Mouse (Mus musculus): Measurements from ENCODE around the gene Ipo13. TPM values are rescaled to one million over a fixed set of nuclear protein-coding genes. Genes with fewer than 3 reads are reported as not detected.

Ipo13 gene
- total and polyA plus RNA-seq, 3 experiments = 7.4 to 46.5 (median 22.0) TPM

DNA sequence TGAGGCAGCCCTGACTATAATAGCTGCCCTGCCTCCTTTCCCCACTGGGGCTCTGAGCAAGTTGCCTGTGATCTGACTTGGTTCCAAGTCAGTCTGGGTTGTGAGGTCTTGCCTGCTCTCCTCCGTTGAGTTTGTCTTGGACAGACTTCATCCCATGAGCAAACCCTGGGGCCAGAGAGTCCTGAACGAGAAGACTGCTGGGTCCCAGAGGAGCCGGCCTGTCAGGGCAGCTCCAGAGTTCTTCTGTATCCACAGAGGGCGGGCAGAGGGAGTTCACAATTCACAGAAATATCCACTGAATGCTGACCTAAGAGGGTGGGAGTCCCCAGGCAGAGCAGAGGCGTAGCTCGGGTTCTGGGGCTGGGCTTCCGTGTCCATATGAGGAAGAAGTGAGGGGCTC lies 63.9 kb downstream of the Ipo13 start:
- Histone ChIP-seq H3K79me2 (replicated peaks; ENCODE audit: control insufficient read depth, extremely low read depth, insufficient read depth, poor library complexity, severe bottlenecking) (no peaks in the 10 kb centered on the region), H3K9ac (ENCODE audit: insufficient read depth, low read depth) (no peak overlapping the region), H3K4me3 (replicated peaks in 1 of 3; ENCODE audit: low read depth in 2 of 3, low read length in 2 of 3, poor library complexity in 1 of 3) (no peak overlapping the region), H3K4me2 (ENCODE audit: insufficient read depth, low read depth, poor library complexity, severe bottlenecking) (no peak overlapping the region), H3K36me3 (replicated peaks in 1 of 2; ENCODE audit: control insufficient read depth in 1 of 2, insufficient read depth in 1 of 2, low read length in 1 of 2) (peaks cover 21 to 91% of the 10 kb centered on the region in 2 experiments), H3K4me1 (ENCODE audit: control insufficient read depth in 1 of 2, insufficient read depth in 2 of 2) (no peaks in the 10 kb centered on the region), H3K27ac (ENCODE audit: insufficient read depth, low read depth) (no peak overlapping the region), H3K27me3 (replicated peaks) (no peaks in the 10 kb centered on the region), H3K9me3 (replicated peaks; ENCODE audit: low read length) (no peaks in the 10 kb centered on the region)
- dilution Hi-C loops (cut with MboI; ENCODE audit: extremely low pct_ligation_motif_present, extremely low pct_unique_long_range_greater_than_20kb, low sequenced_read_pairs) (no loop called here), in situ Hi-C loops (cut with MboI; ENCODE audit: low pct_ligation_motif_present, low pct_unique_long_range_greater_than_20kb, low sequenced_read_pairs) (no loop called here)
- no peak for DNase-seq (ENCODE audit: extremely low read depth)
- TF ChIP-seq ZNF384 (IDR thresholded peaks at IDR 0.05; ENCODE audit: low read depth, low read length) (no peak), SIN3A (IDR thresholded peaks at IDR 0.05; ENCODE audit: low read length) (no peak), MAZ (IDR thresholded peaks at IDR 0.05; ENCODE audit: low read depth, low read length) (no peak), RAD21 (IDR thresholded peaks at IDR 0.05; ENCODE audit: low read depth, low read length) (no peak), TBP (conservative IDR thresholded peaks at IDR 0.05; ENCODE audit: low read depth, low read length) (no peak), SMC3 (IDR thresholded peaks at IDR 0.05; ENCODE audit: low read depth, low read length) (no peak), MXI1 (IDR thresholded peaks at IDR 0.05; ENCODE audit: low read depth, low read length) (no peak)

DNA sequence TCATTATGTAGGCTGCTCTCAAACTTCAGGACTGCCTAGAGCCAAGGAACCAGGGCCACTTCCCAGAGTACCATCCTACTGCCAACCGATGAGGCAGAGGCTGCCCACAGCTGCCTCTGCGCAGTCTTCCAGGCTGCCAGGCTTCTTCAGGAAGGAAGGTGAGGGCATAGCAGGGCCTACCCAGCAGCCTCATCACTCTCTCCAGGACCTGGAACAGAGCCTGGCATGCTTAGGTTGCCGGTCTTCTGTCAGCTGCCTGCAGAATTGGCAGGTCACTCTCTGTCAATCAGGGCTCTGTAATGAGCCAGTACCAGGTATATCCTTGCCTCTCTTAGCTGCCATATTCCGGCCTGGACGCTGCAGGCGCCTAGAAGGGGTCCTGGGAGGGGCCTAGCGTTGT lies 64.6 kb downstream of the Ipo13 start:
- peaks cover 23 to 91% of the 10 kb centered on the region in 2 experiments for H3K36me3 ChIP-seq (replicated peaks in 1 of 2; ENCODE audit: control insufficient read depth in 1 of 2, insufficient read depth in 1 of 2, low read length in 1 of 2)
- no peaks in the 10 kb centered on the region for H3K9me3 ChIP-seq (replicated peaks; ENCODE audit: low read length)
- H3K27ac ChIP-seq (ENCODE audit: insufficient read depth, low read depth) = no peak overlapping the region
- no peak overlapping the region for H3K4me2 ChIP-seq (ENCODE audit: insufficient read depth, low read depth, poor library complexity, severe bottlenecking)
- no peak for TF ChIP-seq CTCF (conservative IDR thresholded peaks at IDR 0.05 in 1 of 2, IDR thresholded peaks at IDR 0.05 in 1 of 2; ENCODE audit: low read depth in 2 of 2, low read length in 2 of 2)
- no peak overlapping the region for H3K4me3 ChIP-seq (replicated peaks in 1 of 3; ENCODE audit: low read depth in 2 of 3, low read length in 2 of 3, poor library complexity in 1 of 3)
- no peaks in the 10 kb centered on the region for H3K79me2 ChIP-seq (replicated peaks; ENCODE audit: control insufficient read depth, extremely low read depth, insufficient read depth, poor library complexity, severe bottlenecking)
- in situ Hi-C loops (cut with MboI; ENCODE audit: low pct_ligation_motif_present, low pct_unique_long_range_greater_than_20kb, low sequenced_read_pairs) (no loop called here), dilution Hi-C loops (cut with MboI; ENCODE audit: extremely low pct_ligation_motif_present, extremely low pct_unique_long_range_greater_than_20kb, low sequenced_read_pairs) (no loop called here)
- DNase-seq (ENCODE audit: extremely low read depth) = no peak
- no peaks in the 10 kb centered on the region for H3K27me3 ChIP-seq (replicated peaks)
- H3K4me1 ChIP-seq (ENCODE audit: control insufficient read depth in 1 of 2, insufficient read depth in 2 of 2) = peaks cover 0 to 2% of the 10 kb centered on the region in 2 experiments; a peak in 1 of 4 replicates
- no peak overlapping the region for H3K9ac ChIP-seq (ENCODE audit: insufficient read depth, low read depth)

DNA sequence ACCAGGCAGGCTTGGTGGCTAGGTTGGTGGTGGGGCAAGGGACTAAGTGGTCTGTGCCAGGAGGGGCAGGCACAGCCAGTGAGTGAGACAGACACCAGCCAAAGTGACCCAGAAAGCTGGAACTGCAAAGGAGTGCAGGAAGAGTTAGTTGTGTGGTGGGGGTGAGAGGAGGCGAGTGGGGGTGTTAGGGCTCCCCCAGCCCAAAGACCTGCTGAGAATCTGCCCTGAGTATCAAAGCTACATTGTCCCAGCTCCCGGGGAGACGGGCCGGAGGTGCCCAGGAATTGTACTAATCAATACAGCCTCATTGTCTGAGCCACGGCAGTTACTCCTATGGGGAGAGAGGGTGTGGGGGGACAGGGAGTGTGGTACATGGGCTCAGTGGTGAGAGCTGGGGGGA lies 65.3 kb downstream of the Ipo13 start:
- Histone ChIP-seq H3K36me3 (replicated peaks in 1 of 2; ENCODE audit: control insufficient read depth in 1 of 2, insufficient read depth in 1 of 2, low read length in 1 of 2) (peaks cover 24 to 91% of the 10 kb centered on the region in 2 experiments), H3K4me3 (replicated peaks in 1 of 3; ENCODE audit: low read depth in 2 of 3, low read length in 2 of 3, poor library complexity in 1 of 3) (no peak overlapping the region), H3K27me3 (replicated peaks) (no peaks in the 10 kb centered on the region), H3K4me1 (ENCODE audit: control insufficient read depth in 1 of 2, insufficient read depth in 2 of 2) (peaks cover 0 to 5% of the 10 kb centered on the region in 2 experiments; a peak in 1 of 4 replicates), H3K9me3 (replicated peaks; ENCODE audit: low read length) (no peaks in the 10 kb centered on the region), H3K9ac (ENCODE audit: insufficient read depth, low read depth) (no peak overlapping the region), H3K79me2 (replicated peaks; ENCODE audit: control insufficient read depth, extremely low read depth, insufficient read depth, poor library complexity, severe bottlenecking) (no peaks in the 10 kb centered on the region), H3K27ac (ENCODE audit: insufficient read depth, low read depth) (no peak overlapping the region), H3K4me2 (ENCODE audit: insufficient read depth, low read depth, poor library complexity, severe bottlenecking) (no peak overlapping the region)
- in situ Hi-C loops (cut with MboI; ENCODE audit: low pct_ligation_motif_present, low pct_unique_long_range_greater_than_20kb, low sequenced_read_pairs) = loop anchor here (25.0 kb wide), 1 partner anchor 238 kb away; no protein-coding TSS in a partner anchor
- dilution Hi-C loops (cut with MboI; ENCODE audit: extremely low pct_ligation_motif_present, extremely low pct_unique_long_range_greater_than_20kb, low sequenced_read_pairs) = no loop called here
- TF ChIP-seq RCOR1 (conservative IDR thresholded peaks at IDR 0.05; ENCODE audit: low read depth, low read length) = no peak
- TF ChIP-seq MAFK (IDR thresholded peaks at IDR 0.05; ENCODE audit: insufficient replicate concordance, low read length) = no peak
- TF ChIP-seq HCFC1 (IDR thresholded peaks at IDR 0.05; ENCODE audit: low read depth, low read length) = no peak
- no peak for TF ChIP-seq GABPA (IDR thresholded peaks at IDR 0.05; ENCODE audit: insufficient replicate concordance, low read depth, low read length)
- no peak for TF ChIP-seq KAT2A (IDR thresholded peaks at IDR 0.05; ENCODE audit: insufficient replicate concordance, low read length)
- TF ChIP-seq RAD21 (IDR thresholded peaks at IDR 0.05; ENCODE audit: low read depth, low read length) = no peak
- no peak for TF ChIP-seq EP300 (IDR thresholded peaks at IDR 0.05; ENCODE audit: low read length)
- no peak for TF ChIP-seq TBP (conservative IDR thresholded peaks at IDR 0.05; ENCODE audit: low read depth, low read length)
- DNase-seq (ENCODE audit: extremely low read depth) = no peak
